Mouse (Mus musculus) E14TG2a.4 (cell line): Measurements from ENCODE around the gene Epb41l5.

ENCODE experiments used
- CTCF ChIP-seq: conservative IDR thresholded peaks from 2 replicates; pipeline ENCODE4 v1.5.1; 2014; ENCODE audit warnings: low read length
- NANOG ChIP-seq: IDR thresholded peaks from 2 replicates; pipeline ENCODE4 v1.6.1; 2014; ENCODE audit warnings: borderline replicate concordance, low read length, mixed read lengths
- POU5F1 ChIP-seq: IDR thresholded peaks from 2 replicates; pipeline ENCODE4 v1.6.1; 2014; ENCODE audit warnings: low read length, borderline replicate concordance

- no peak for TF ChIP-seq CTCF
- TF ChIP-seq NANOG, result no peak
- TF ChIP-seq POU5F1, result no peak
Measured at GRCm38 (mm10) chr1:119557641-119558395, 91.0 kb downstream of the Epb41l5 start.
